Mouse (Mus musculus) cerebellum, adult 2 months (tissue): Measurements from ENCODE around the gene Apoa2. TPM values are rescaled to one million over a fixed set of nuclear protein-coding genes. Genes with fewer than 3 reads are reported as not detected.

ENCODE experiments used
- DNase-seq, 2 experiments: peaks; one replicate each; pipeline ENCODE4 v3.0.0; 2021
- H3K27ac ChIP-seq: fragments of 200-500 bp; 2 replicates; pipeline ENCODE4 v1.5.1; 2012; ENCODE audit warnings: low read length, control low read depth, inconsistent platforms; ENCODE audit not compliant: insufficient read depth
- H3K27me3 ChIP-seq: fragments of 200-500 bp; 2 replicates; pipeline ENCODE4 v1.6.1; 2012; ENCODE audit warnings: inconsistent platforms, mild to moderate bottlenecking, low read length, moderate library complexity; ENCODE audit not compliant: control insufficient read depth, insufficient read depth
- H3K4me1 ChIP-seq: fragments of 200-500 bp; 2 replicates; pipeline ENCODE4 v1.6.1; 2011; ENCODE audit warnings: low read length; ENCODE audit not compliant: control insufficient read depth, insufficient read depth
- H3K4me3 ChIP-seq: fragments of 200-500 bp; replicated peaks from 2 replicates; pipeline ENCODE3; 2011; ENCODE audit warnings: mild to moderate bottlenecking, low read depth, low read length, control low read depth; ENCODE audit not compliant: insufficient read depth
- CTCF ChIP-seq: fragments of 200-500 bp; IDR thresholded peaks from 2 replicates; pipeline ENCODE4 v1.5.1; 2011; ENCODE audit warnings: low read depth, mild to moderate bottlenecking, control low read depth, low read length, moderate library complexity, borderline replicate concordance; ENCODE audit not compliant: insufficient read depth
- POLR2A ChIP-seq: fragments of 200-500 bp; IDR thresholded peaks from 2 replicates; pipeline ENCODE4 v1.6.1; 2011; ENCODE audit warnings: low read length, control low read depth, borderline replicate concordance; ENCODE audit not compliant: insufficient read depth
- WGBS: fragments of 180-500 bp; shearing (Covaris S2); methylation state at CpG from one replicate; pipeline ENCODE4 v1.1.7; 2018; 5-methylcytosine and 5-hydroxymethylcytosine counted together
- polyA plus RNA-seq: library from polyadenylated mRNA; depleted of rRNA; stranded (reverse); fragments of >200 nt; gene quantifications from 2 replicates; pipeline ENCODE4 v1.2.3, GENCODE M21; 2012

Apoa2 gene
- polyA plus RNA-seq, 1 experiment, result 6.3 TPM

- 25% methylated on average over 13 of the region's 13 CpGs for WGBS
- Histone ChIP-seq H3K27me3 (no peaks in the 10 kb centered on the region), H3K4me3 (peak overlapping the region; percentile 20), H3K4me1 (peaks cover 3% of the 10 kb centered on the region; the same call in 1 of the 2 replicates), H3K27ac (no peak overlapping the region)
- DNase-seq, result no peak
- TF ChIP-seq POLR2A (no peak), CTCF (no peak)
Observed at GRCm38 (mm10) chr1:171251594-171252324, 26.9 kb downstream of the Apoa2 start.

- Histone ChIP-seq H3K4me1 (peaks cover 3% of the 10 kb centered on the region; the same call in 1 of the 2 replicates), H3K27ac (no peak overlapping the region), H3K27me3 (no peaks in the 10 kb centered on the region), H3K4me3 (no peak overlapping the region)
- no peak for TF ChIP-seq CTCF
- no peak for TF ChIP-seq POLR2A
- DNase-seq, result no peak
- whole genome bisulfite sequencing, result 23% methylated on average over 17 of the region's 17 CpGs
Observed at GRCm38 (mm10) chr1:171252415-171252814, 27.6 kb downstream of the Apoa2 start.

GRCm38 (mm10) chr1:171256095-171256818 lies 31.4 kb downstream of the Apoa2 start:
- Histone ChIP-seq H3K4me3 (no peak overlapping the region), H3K4me1 (no peaks in the 10 kb centered on the region; the same call in 1 of the 2 replicates), H3K27me3 (no peaks in the 10 kb centered on the region), H3K27ac (no peak overlapping the region)
- DNase-seq, result no peak
- TF ChIP-seq POLR2A (no peak), CTCF (no peak)
- WGBS, result 83% methylated on average over 24 of the region's 24 CpGs

- no peak overlapping the region for H3K27ac ChIP-seq
- 59% methylated on average over 15 of the region's 15 CpGs for WGBS
- H3K4me3 ChIP-seq, result no peak overlapping the region
- DNase-seq, result peak; percentile 58 to 66
- TF ChIP-seq CTCF (peak; percentile 61), POLR2A (no peak)
- no peaks in the 10 kb centered on the region for H3K27me3 ChIP-seq
- H3K4me1 ChIP-seq, result no peaks in the 10 kb centered on the region; the same call in 1 of the 2 replicates
Observed at GRCm38 (mm10) chr1:171256937-171257548, 32.2 kb downstream of the Apoa2 start.

GRCm38 (mm10) chr1:171257781-171258180 lies 32.9 kb downstream of the Apoa2 start:
- DNase-seq, result no peak
- no peak overlapping the region for H3K27ac ChIP-seq
- no peak overlapping the region for H3K4me3 ChIP-seq
- H3K27me3 ChIP-seq, result no peaks in the 10 kb centered on the region
- 69% methylated on average over 9 of the region's 9 CpGs for WGBS
- TF ChIP-seq CTCF (no peak), POLR2A (no peak)
- peaks cover 4% of the 10 kb centered on the region; the same call in 1 of the 2 replicates for H3K4me1 ChIP-seq

- Histone ChIP-seq H3K27me3 (no peaks in the 10 kb centered on the region), H3K27ac (no peak overlapping the region), H3K4me1 (peaks cover 4% of the 10 kb centered on the region; the same call in 1 of the 2 replicates), H3K4me3 (no peak overlapping the region)
- no peak for TF ChIP-seq CTCF
- no peak for TF ChIP-seq POLR2A
- no peak for DNase-seq
- 77% methylated on average over 17 of the region's 17 CpGs for WGBS
Observed at GRCm38 (mm10) chr1:171258921-171259320, 34.1 kb downstream of the Apoa2 start.

- WGBS, result 83% methylated on average over 3 of the region's 3 CpGs
- Histone ChIP-seq H3K4me1 (peaks cover 4% of the 10 kb centered on the region; the same call in 1 of the 2 replicates), H3K4me3 (no peak overlapping the region), H3K27me3 (no peaks in the 10 kb centered on the region), H3K27ac (no peak overlapping the region)
- no peak for TF ChIP-seq POLR2A
- TF ChIP-seq CTCF, result no peak
- DNase-seq, result no peak
Observed at GRCm38 (mm10) chr1:171260316-171260715, 35.5 kb downstream of the Apoa2 start.
